Mouse (Mus musculus): ENCODE results near the gene Ccng2. TPM values are rescaled to one million over a fixed set of nuclear protein-coding genes. Genes with fewer than 3 reads are reported as not detected.
A peak's percentile ranks its signal among the peaks of the same experiment; 100 is the strongest.

Ccng2 gene
- 10 to 100 TPM; 20.2 to 23.5 (median 21.2) TPM for total RNA-seq (2022)

DNA sequence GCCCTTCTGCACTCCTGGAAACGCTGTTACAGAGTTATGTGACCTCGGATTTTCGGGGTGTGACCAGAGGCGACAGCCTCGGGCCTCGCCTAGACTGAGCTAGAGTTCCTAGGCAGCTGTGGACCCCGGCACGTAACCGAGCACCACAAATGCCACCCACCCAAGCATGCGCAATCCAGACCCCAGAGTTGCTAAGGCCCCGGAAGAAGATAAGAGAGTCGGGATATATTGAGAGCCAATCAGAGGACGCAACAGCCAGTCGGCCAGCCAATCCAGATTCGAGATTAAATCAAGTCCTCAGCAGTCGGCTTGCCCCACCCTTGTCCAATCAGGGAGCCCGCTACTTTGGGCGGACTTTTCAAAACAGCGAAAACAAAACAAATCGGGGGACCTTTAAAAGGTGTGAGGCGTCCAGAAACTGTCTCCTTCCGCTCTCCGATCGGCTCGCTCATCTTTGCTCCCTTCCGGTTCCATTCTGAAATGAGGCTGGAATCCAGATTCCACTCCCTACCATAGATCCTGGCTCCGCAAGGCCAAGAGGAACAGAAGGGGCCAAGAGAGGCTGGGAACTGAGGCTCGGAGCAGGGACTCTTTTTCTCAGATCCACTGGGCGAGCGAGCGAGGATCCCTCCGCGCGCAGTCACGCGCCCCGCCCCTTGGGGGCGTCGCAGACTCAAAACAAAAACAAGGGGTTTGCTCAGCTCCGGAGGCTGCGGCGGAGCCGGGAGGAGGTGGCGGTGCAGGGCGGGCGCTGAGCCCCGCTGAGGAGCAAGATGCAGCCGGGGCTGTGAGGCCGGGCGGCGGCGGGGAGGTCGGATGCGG lies at the start of gene Ccng2:
Gene Ccng2 (plus strand): TSS at position 375 of the 822 bp plus-strand sequence.
- peak; percentile 97 for DNase-seq

DNA sequence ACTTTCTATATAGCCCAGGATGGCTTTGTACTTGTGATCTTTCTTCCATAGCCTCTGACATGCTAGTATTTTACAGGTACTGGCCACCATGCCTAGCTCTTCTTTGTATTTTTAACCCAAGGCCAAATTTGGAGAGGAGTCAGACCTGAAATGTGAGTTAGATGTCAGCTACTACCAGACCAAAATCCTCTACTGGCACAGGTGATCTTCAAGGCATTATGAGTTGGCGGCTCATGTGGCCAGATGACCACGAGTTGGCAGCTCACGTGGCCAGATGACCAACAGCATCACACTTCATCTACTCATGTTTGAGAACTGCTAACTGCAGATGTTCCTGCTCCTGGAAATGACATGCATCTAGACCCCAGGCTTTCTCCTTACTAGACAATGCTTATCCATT lies 48.7 kb upstream of the Ccng2 start:
- DNase-seq: no peak

DNA sequence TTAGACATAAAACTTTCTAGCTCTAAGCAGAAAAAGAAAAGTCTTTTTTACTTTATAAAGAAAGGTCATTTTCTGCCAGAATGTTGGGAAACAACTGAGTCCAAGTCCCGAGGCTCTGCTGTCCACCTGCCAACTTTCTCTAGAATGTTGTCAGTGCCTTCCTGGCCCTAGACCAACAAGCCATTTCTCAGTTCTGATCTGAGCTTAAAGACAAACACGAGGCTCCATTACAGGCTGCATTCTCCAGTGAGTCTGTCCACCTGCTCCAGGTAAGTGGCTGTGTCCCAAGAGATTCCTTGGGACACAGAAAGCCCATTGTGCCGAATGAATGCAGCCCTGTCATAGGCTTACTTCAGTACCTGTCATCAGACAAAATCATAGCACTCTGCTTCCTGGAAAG lies 45.4 kb upstream of the Ccng2 start:
- peak; percentile 19 for DNase-seq

DNA sequence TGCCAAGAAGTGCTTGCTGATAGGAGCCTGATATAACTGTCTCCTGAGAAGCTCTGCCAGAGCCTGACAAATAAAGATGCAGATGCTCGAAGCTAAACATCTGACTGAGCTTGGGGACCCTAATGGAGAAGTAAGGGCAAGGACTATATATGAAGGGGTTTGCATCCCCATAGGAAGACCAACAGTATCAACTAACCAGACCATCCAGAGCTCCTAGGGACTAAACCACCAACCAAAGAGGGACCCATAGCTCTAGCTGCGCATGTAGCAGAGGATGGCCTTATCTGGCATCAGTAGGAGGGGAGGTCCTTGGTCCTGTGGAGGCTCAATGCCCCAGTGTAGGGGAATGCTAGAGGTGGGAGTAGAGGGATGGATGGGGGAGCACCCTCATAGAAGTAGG lies 42.5 kb upstream of the Ccng2 start:
- no peak for DNase-seq

DNA sequence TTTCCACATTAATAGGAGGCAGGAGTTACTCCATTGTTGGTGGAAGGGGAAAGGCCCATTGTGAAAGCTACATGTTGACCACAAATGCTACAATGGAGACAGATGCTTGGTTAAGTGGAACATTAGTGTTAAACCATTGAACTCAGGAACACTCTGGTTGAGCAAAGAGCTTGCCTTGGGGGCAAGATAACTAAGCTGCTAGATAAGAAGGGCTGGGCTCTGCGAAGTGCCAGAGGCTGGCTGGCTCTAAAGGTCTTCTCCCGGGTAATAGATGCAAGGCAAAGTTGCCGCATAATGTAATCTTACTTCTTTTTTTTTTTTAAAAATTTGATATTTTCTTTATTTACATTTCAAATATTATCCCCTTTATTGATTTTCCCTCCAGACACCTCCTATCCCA lies 39.9 kb upstream of the Ccng2 start:
- no peak for DNase-seq

DNA sequence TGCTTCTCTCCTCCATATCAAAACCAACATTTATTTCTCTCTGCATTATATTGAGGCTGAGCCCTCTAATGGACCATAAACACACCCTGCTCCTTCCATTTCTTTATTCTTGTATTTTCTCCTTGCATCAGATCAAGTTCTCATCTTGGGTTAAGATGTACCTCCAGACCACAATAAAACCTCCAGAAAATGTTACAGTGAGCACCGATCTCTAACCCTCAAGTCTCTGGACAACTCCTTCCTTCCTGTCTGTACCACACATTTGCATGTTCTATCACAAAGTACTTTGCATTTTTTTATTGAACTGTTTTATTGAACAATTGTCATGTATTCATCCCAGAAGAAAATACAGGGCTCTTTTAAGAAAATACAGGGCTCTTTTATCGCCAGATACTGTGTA lies 37.5 kb upstream of the Ccng2 start:
- no peak for DNase-seq

DNA sequence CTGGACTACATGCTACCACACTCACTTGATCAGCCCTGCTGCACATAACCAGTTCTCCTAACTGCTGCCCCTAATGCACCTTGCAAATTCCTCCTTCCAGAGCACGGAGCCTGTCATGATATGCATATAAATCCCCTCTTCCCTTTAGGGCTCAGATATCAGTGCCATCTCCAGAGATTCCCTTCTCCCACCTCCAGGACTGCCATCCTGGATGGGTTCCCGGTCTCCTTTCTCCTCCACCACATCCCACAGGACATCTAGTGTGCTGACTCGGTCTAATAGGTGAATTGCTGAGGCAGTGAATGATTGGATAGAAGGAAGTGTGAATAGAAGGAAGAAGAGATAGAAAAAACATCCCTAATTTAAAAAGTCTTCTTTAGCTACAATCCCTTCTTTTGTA lies 35.3 kb upstream of the Ccng2 start:
- DNase-seq: no peak

DNA sequence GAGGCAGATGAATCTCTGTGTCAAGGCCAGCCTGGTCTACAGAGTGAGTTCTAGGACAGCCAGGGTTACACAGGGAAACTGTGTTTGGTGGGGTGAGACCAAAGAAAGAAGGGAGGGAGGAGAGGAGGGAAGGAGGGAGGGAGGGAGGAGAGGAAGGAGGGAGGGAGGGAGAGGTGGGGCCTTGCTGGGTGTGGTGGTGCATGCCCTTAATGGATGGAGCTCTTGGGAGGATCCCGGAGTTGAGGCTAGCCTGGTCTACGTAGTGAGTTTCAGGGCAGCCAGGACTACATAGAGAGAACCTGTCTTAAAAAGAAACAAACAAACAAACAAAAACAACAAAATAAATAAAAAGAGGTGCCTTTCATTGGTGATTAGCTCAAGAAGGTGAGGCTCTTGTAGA lies 34.2 kb upstream of the Ccng2 start:
- no peak for DNase-seq

DNA sequence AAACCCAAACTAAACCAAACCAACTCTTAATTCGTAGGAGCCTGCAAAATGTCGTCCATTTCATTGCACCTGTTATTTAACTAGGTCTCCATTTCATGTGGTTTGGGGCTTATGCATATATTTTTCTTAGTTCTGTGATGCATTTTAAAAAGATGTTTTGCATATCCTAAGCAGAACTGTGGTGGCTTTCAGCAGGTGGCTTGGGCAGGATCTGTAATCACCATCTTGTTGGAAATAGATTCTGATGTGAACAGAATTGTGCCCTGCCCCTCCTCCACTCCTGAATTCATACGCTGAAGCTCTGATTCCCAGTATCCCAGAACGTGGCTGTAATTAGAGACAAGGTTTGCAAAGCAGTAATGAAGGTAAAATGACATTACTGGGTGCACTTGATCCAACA lies 32.9 kb upstream of the Ccng2 start:
- DNase-seq: no peak

DNA sequence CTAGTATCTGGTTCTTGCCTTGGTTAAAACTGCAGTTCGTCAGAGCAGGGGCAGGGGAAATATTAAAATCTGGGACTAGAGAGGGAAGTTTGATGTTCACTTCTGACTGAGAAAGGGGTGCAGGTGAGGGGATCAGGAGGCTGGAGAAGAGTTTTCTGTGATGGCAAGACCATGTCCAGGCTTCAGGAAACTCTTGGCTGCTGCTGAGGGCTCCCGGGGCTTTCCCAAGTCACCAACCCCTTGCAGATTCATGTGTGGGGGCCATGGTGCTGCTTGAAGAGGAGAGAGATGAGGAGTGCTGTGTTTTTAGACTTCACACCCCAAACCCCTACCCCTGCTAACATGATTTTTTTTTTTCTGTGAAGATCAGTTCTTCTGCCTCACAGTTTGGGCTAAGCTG lies 32.5 kb upstream of the Ccng2 start:
- no peak for DNase-seq

DNA sequence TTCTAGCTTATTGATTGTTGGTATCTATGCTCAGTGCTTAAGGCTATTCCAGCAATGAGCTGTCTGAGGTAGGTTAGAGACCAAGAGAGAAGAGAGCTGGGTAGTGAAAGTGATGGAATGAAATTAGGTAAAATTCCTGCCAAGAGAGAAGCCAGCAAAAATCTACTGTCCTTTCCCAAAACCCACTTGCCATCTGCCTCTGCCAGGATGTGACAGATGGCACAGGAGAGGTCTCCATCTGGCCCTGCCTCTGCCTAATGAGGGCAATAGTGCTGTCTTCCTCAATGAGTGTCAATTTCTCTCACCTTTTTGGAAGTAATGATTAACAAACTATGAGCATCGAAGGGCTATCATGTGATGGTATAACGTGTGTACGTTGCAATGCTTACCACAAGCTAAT lies 31.2 kb upstream of the Ccng2 start:
- DNase-seq: no peak

DNA sequence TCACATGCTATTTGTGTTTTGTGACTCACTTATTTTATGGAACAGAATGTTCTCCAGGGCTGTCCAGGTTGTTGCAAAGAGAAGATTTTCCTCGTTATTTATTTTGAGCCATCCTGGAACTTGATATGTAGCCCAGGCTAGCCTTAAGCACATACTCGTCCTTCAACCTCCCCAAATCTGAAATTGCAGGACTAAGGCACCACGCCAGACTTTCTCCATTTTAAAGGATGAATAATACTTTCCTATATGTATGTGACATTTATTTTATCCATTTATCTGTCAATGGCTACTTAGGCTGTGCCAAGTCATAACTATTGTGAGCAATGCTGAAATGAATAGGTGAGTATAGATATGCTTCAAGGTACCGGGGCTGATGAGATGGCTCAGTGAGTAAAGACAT lies 30.5 kb upstream of the Ccng2 start:
- no peak for DNase-seq

DNA sequence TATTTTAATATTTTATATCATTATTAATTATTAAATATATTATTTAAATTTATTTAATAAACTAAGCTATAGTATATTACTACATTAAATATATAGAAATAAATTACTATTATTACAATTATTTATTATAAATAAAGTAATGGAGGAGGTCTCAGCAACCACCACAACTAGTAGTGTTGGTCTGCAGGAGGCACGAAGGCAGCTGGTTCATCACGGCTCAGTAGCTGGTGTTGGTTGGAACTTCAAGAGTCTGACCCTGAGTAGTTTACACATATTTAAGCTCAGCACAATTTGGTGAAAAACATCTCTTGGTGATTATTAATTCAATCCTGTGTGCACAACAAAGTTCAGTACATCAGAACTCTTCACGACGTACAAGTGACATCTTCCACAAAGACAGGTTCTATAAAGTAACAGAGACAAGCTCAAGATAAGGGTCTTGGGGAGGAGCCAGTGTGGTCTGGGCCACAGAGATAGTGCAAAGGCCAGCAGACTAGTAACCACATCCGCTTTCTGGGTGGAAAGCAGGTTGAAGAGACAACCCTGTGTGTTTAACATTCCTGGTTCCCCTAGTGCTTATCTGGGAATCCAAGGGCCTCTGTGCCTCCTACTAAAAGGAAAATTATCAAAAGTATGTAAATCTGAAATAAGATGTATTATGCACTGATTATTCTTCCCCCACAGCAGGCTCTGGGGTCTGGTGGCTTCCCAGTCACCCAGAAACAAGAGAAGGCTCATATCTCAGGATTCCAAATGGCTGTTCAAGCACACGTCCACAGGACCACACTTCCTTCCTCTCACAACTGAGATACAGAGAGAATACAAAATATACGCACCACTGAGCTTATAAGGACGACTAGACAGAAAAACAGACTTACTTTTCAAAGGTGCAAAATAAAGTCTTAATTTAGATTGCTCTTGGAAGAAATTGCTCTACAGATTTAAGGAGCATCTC lies 27.2 kb upstream of the Ccng2 start:
- DNase-seq: no peak

DNA sequence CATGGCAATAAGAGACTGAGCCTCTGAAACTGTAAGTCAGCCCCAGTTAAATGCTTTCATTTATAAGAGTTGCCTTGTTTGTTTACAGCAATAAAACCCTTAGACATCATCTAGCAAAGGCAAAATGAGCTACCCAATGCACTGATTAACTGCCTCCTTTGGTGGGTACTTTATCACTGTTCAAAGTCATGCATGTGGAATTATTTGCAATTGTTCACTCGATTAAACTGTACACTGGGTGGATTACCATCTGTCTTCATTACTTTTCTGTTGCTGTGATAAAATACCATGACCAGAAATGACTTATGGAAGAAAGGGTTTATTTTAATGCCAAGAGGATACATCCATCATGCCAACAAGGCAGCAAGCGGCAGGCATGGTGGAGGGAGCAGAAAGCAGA lies 21.8 kb upstream of the Ccng2 start:
- no peak for DNase-seq

DNA sequence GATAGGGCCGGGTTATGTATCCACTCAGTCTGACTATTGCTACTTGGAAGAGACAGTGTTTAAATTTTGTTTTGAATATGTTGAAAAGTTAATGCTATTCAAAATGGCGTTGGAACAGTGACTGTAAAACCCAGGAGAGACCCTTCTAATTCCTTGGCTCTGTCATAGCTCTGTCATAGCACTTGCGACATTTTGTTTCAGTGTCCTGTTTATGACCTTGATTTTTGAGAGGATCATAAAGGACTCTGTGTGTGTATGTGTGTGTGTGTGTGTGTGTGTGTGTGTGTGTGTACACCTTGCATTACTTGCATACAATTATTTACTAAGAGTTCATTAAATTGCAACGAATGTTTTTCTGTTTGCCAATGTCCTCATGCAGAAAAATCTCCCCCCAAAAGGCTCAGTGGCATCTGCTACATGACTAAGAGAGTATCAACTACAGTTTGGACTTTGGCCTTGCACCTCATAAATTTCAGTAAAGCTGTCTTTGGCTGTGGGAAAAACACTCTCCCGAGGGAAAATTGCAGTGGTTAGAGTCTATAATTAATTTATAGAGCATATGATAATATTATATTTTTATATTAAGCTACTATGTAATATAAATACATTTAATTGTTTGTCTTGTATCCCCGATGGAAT lies 17.0 kb upstream of the Ccng2 start:
- DNase-seq: no peak

DNA sequence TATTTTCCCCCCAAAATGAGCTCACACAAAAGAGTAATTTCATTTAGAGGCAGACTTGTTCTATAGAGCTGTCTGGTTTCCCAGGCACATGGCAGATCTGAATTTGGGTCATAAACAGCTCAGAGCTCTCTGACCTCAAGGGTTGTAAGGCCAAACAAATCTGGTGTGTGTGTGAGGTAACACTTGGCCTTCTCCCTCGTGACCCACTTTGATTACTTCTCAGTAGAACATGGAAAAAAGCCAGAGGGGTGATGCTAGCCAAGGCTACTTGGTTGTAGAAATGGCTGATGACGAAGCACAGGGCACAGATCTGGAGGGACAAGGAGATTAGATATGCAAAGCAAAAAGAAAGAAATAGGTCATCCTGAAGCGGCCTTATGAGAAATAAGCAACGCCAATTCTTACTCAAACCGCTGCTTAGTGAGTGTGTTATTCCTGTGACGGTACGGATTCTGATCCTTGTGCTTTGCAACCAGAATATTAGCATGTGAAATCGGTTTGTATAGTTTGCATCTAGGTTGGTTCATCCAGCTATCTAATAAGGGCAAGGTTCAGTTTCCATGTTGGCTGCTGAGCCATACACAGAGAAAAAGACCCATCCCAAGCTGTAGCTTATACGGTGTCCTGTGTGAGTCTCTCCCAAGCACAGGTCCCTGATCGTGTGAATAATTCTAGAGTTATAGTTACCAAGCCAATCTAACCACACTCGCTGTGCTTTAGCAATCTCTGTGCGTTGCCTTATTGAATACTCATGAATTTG lies 15.9 kb upstream of the Ccng2 start:
- DNase-seq: peak; percentile 85

DNA sequence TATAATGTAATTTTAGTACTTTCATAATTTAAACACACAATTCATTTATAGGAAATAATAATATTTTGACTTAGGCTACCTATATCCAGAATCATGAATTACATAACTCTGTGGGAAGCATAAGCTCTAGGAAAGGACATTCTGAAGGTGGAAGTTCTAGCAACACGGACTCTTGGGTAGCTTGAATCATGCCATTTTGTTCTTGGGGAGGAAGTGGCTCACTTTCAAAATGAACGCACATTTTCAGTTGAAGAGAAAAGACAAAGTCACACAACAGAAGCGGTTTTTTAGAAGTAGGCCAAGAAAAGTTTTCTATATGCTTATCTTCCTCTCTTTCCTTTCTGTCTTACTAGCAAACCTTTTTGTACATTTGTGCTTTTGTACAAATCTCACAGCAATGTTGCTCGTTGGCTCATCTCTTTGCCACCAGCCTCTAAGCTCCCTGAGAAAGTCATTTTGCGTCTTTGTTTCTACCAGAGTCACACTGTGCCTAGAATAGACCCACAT lies 11.2 kb upstream of the Ccng2 start:
- DNase-seq: no peak

DNA sequence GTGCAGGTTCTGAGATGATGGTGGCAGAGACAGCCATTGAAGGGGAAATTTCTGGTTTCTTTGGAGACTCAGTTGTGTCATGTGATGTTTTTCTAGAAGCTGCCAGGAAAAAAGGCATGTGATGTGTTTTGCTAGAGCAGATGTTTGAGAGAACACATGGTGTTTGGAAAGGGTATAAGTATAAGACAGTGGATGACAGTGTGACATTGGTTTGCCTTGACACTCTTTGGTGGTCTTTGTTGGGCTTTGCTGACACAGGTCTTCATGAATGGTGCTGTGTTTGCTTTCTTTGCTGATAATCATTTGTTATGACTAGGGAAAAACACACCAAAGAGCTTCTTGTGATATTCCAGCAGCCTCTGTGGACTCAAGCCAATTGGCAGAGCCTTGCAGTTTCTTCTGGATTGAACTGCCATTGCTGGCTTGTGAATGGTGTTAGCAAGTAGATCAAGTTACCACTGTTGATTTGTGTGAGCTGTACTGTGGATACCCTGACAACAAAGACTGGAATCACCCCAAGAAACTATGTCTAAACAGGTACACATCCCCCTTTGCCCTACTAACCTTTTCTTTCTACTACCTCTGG lies 10.1 kb upstream of the Ccng2 start:
- no peak for DNase-seq

DNA sequence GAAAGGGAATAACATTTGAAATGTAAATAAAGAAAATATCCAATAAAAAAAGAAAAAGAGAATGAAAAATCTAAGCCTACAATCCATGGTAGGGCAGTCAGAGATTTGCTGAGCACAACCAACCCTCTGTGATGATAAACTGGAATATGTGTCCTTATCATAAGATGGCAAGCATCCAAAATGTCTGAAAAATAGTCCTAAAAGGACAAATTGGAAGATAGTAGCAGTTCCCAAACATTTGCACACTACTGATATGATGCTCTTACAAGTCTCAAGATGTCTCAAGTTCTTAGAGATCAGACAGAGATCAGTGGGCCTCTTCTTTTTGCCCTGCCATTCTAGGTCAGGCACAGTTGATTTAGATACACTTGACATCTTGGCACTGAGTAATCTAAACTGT lies 7.7 kb upstream of the Ccng2 start:
- DNase-seq: no peak

DNA sequence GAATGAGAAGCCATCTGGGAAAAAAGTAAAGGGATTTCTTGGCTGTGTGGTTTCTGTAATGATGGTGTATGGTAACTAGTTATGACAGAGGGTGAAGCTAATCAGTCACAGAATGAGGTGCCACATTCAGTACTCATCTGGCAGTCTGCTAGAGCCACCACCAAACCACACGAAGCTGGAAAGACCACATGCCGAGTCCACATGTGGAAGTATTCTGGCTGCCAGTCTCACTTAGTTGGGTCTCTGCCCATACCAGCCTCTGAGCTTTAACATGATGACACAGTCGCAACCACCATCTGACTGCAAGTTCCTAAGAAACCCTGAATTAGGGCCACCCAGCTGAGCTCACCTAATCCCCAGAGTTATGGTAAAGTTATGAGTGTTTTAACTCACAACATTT lies 6.1 kb upstream of the Ccng2 start:
- no peak for DNase-seq

DNA sequence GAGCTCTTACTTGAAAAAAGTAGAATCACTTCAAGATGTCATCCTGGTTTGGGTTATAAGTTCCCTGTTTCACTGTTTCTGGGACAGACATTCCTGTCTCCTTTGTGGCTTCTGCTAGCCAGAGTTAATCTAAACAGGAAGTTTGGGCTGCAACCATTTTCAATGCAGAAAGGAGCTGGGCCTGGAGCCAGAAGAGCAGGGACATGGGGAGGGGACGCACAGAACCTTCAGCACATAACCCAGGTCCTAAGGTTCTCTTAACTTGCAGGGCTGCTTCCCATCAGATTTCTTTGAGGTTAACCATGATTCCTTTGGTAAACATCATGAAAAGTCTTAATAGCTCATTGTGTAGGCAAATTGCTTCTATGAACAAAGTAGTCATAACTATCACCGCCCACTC lies 4.3 kb upstream of the Ccng2 start:
- no peak for DNase-seq

Data from adrenal gland, adult 8-10 months (tissue).